Mouse (Mus musculus) layer of hippocampus, adult 8-10 months (tissue): ENCODE measurements around the gene Spp2. TPM values are rescaled to one million over a fixed set of nuclear protein-coding genes. Genes with fewer than 3 reads are reported as not detected.

Source experiments
- DNase-seq, 2 experiments: peaks; one replicate each; pipeline ENCODE4 v3.0.0; 2022; ENCODE audit warnings: low spot score in 2 of 2
- total RNA-seq, 4 experiments: library from RNA; stranded (reverse); gene quantifications; 2 replicates each; pipeline ENCODE4 v1.2.4; 2022

Gene Spp2
- total RNA-seq, 4 experiments from 2014 or later: 0.53 TPM; not detected in 3

- no peak for DNase-seq
Measured at GRCm38 (mm10) chr1:88465722-88466121, 59.0 kb downstream of the Spp2 start.

GRCm38 (mm10) chr1:88466325-88467064, 59.7 kb downstream of the Spp2 start:
- DNase-seq: no peak

GRCm38 (mm10) chr1:88467866-88468265, 61.1 kb downstream of the Spp2 start:
- DNase-seq: no peak

GRCm38 (mm10) chr1:88468335-88468734, 61.6 kb downstream of the Spp2 start:
- no peak for DNase-seq

GRCm38 (mm10) chr1:88469746-88470145, 63.0 kb downstream of the Spp2 start:
- no peak for DNase-seq

GRCm38 (mm10) chr1:88472258-88472657, 65.5 kb downstream of the Spp2 start:
- no peak for DNase-seq

GRCm38 (mm10) chr1:88473899-88474298, 67.1 kb downstream of the Spp2 start:
- no peak for DNase-seq

GRCm38 (mm10) chr1:88474598-88474997, 67.8 kb downstream of the Spp2 start:
- no peak for DNase-seq

- DNase-seq: no peak
Measured at GRCm38 (mm10) chr1:88475502-88475953, 68.8 kb downstream of the Spp2 start.

Other genes starting within 250 kb of the Spp2 start
- gene Ugt1a5, start 240.9 kb upstream of the Spp2 start, total RNA-seq: under 1 TPM in 1 of 4 experiments, not detected in 3; 0.65 TPM
- under 1 TPM in 1 of 4 experiments, not detected in 3; 0.53 TPM for gene Ugt1a2, start 206.4 kb upstream of the Spp2 start, total RNA-seq
- gene Dnajb3, start 201.2 kb upstream of the Spp2 start, total RNA-seq: 1 to 10 TPM; 1.7 to 3.7 (median 2.6) TPM
- not detected for gene Ugt1a1, start 195.0 kb upstream of the Spp2 start, total RNA-seq
- gene Mroh2a, start 180.0 kb upstream of the Spp2 start, total RNA-seq: under 1 TPM in 2 of 4 experiments, not detected in 2; 0.06 to 0.16 TPM
- 10 to 100 TPM; 34.5 to 51.6 (median 42.5) TPM for gene Hjurp, start 129.3 kb upstream of the Spp2 start, total RNA-seq
- under 1 TPM in 2 of 4 experiments, not detected in 2; 0.09 to 0.22 TPM for gene Trpm8, start 129.3 kb upstream of the Spp2 start, total RNA-seq
- under 1 TPM in 2 of 4 experiments, not detected in 2; 0.32 to 0.43 TPM for gene Glrp1, start 103.1 kb downstream of the Spp2 start, total RNA-seq